Mouse (Mus musculus): Measurements from ENCODE around the gene Gm10295. TPM values are rescaled to one million over a fixed set of nuclear protein-coding genes. Genes with fewer than 3 reads are reported as not detected.

Gene Gm10295
- not detected for polyA plus RNA-seq (2014; fragmentation: Illumina TruSeq; extraction: RNeasy Lipid Tissue Mini Kit (QIAGEN cat#74804); ENCODE audit: low read depth, low replicate concordance)

DNA sequence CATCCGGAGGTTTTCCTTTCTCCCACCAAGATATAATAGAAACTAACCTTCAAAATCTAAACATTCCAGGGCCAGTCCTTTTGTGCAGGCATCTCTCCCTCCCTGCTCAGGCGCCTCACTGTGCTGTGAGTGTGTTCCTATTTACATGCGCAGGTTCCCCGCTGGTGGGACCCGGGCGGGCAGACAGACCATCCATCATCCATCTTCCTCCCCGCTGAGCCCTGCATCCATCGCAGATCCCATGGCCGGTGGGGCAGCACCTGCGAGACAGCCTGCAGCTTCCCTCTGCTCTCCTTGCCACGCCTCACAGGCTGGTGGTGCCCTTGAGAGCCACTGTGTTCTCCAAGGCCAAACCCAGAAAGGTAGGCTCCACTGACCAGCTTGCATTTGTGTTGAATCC lies at the start of gene Gm10295:
Gm10295 (minus strand) TSS at position 122 of the 400 bp plus-strand sequence.

All from testis, adult 10 weeks (tissue).